Mouse (Mus musculus): ENCODE results near the gene Arhgef3.
A peak's percentile ranks its signal among the peaks of the same experiment; 100 is the strongest.

Arhgef3 gene

GRCm38 (mm10) chr14:27114362-27115274 lies at the start of gene Arhgef3:
Arhgef3 (plus strand) TSS chr14:27114899.
- DNase-seq (ENCODE audit: low read depth, low spot score) = peak; percentile 31

DNA sequence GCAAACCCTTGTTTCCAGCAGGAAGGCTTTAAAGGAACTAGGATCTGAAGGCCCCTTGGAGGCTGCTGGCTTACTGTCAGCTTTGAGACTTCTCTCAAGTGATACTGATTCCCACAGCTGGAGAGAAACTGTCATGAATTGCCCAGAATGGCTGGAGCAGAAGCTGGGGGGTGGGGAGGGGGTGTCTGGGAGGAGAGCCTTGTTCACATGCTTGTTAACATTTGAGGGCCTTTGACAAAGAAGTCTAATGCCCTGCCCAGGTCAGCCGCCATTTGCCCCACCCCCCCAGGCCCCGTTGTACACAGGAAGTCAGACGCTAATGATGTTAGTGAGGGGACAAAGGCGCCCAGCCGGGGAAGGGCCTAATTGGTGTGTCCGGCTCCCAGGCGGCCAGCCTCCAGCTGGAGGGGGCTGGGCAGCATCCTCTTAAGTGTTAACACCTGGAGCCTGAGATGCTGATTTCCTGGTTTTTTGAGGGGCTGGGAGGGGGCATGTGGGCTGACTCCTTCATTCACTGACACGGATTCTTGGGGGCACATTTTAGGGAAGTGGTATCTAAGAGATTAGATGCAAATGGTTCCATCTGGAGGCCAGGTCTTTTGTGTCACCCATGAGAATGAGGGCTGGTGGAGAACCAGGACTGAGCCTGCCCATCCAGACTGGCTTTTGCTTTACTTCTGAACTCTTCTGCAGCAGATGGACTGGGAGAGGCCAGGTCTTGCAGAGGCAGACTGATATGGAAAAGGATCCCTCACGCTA lies 48.3 kb upstream of the Arhgef3 start:
- DNase-seq (ENCODE audit: low read depth, low spot score) = no peak

- no peak for DNase-seq (ENCODE audit: low read depth, low spot score)
These were observed 46.8 kb upstream of the Arhgef3 start for GRCm38 (mm10) chr14:27067866-27068271.

- no peak for DNase-seq (ENCODE audit: low read depth, low spot score)
These were observed 45.1 kb upstream of the Arhgef3 start for GRCm38 (mm10) chr14:27069434-27070097.

DNA sequence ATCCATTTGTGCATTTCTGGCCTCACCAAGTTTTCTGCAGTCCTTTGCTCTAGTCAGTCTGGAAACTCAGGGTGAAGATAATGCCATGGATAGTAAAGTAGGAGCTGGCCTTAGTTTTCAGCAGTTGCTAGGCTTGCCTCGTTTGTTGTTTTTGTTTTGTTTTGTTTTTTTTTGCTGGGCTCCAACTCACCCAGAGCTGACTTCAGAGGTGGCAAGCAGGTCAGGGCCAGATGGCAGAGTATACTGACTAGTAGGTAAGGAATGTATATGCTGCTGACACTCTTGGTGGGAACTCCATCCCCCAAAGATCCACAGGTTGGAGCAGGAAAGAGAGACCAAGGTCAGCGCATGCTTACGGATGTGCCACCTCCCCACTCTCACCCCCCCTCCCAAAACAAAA lies 44.6 kb upstream of the Arhgef3 start:
- DNase-seq (ENCODE audit: low read depth, low spot score) = no peak

DNA sequence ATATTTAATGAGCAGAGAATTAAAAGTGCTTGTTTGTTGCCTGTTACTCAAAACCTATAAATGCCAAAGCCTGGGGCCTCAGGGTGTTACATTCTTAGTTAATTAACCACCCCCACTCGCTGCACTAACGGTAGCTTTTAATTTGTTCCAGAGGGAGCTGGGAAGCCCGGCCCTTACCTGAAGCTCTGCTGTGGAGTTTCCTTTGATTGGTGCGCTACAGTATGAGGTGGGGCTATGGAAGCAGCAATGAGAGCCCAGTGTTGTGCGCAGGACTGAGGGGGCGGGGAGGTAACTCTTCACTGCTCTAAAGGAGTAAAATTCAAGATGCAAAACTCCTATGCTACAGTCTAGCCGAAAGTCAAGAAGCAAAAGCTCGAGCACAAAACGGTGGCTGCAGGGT lies 43.9 kb upstream of the Arhgef3 start:
- no peak for DNase-seq (ENCODE audit: low read depth, low spot score)

- no peak for DNase-seq (ENCODE audit: low read depth, low spot score)
These were observed 42.7 kb upstream of the Arhgef3 start for GRCm38 (mm10) chr14:27071985-27072384.

- no peak for DNase-seq (ENCODE audit: low read depth, low spot score)
These were observed 39.6 kb upstream of the Arhgef3 start for GRCm38 (mm10) chr14:27075084-27075483.

- no peak for DNase-seq (ENCODE audit: low read depth, low spot score)
These were observed 38.7 kb upstream of the Arhgef3 start for GRCm38 (mm10) chr14:27075909-27076521.

- no peak for DNase-seq (ENCODE audit: low read depth, low spot score)
These were observed 38.2 kb upstream of the Arhgef3 start for GRCm38 (mm10) chr14:27076522-27076920.

GRCm38 (mm10) chr14:27081536-27082275 lies 33.0 kb upstream of the Arhgef3 start:
- no peak for DNase-seq (ENCODE audit: low read depth, low spot score)

DNA sequence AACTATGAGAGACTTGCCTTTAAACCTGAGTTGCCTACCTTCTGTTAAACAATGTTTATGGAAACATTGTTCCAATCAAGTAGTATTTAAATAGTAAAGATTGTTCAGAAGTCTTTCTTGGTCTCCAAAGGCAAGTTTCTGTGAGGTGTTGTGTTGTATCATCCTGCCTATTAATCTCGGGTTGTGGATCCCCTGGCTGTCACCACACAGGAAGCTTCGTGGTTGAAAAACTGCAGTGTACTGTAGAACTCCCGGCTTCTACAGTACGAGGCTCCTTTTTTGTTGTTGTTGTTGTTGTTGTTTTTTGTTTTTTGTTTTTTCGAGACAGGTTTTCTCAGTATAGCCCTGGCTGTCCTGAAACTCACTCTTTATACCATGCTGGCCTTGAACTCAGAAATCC lies 29.2 kb upstream of the Arhgef3 start:
- no peak for DNase-seq (ENCODE audit: low read depth, low spot score)

- no peak for DNase-seq (ENCODE audit: low read depth, low spot score)
These were observed 28.7 kb upstream of the Arhgef3 start for GRCm38 (mm10) chr14:27085999-27086398.

DNA sequence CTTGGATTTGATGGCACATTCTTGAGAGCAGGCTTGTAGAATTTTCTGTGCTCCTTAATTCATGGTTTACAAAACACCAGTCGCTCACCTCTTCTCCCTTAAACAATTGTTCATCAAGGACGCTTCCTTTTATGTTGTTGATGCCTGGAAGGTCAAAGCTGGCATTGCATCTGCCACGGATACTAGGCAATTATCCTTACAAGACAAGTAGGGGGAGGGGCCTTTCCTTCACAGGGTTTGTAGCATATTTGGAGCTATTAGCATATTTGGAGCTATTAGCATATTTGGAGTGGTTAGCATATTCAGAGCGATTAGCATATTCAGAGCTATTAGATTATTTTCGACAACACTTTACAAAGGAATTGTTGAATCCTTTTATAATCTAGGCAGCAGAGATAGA lies 20.5 kb upstream of the Arhgef3 start:
- no peak for DNase-seq (ENCODE audit: low read depth, low spot score)

GRCm38 (mm10) chr14:27096133-27096532 lies 18.6 kb upstream of the Arhgef3 start:
- no peak for DNase-seq (ENCODE audit: low read depth, low spot score)

GRCm38 (mm10) chr14:27096779-27097178 lies 17.9 kb upstream of the Arhgef3 start:
- DNase-seq (ENCODE audit: low read depth, low spot score) = peak; percentile 72

DNA sequence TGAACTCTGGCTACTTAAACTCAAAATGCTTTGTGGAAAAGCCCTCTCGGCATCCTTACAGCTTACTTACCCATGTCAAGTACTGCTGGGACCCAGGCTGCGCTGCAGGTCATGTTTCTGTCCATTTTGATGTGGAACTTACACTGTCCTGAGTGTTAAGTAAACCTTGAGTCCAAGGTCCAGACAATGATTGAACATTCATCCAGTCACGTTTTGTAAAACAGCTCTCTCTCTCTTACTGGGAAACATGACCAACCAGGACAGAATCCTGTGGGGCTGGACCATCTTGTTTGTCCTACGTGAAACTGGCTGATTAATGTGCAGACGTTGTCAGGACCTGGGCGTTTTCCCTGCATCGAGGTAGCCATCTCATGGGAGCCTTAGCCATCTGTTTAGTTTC lies 13.0 kb upstream of the Arhgef3 start:
- no peak for DNase-seq (ENCODE audit: low read depth, low spot score)

- no peak for DNase-seq (ENCODE audit: low read depth, low spot score)
These were observed 12.0 kb upstream of the Arhgef3 start for GRCm38 (mm10) chr14:27102720-27103119.

GRCm38 (mm10) chr14:27105731-27106457 lies 8.8 kb upstream of the Arhgef3 start:
- DNase-seq (ENCODE audit: low read depth, low spot score) = no peak

GRCm38 (mm10) chr14:27108748-27109504 lies 5.8 kb upstream of the Arhgef3 start:
- DNase-seq (ENCODE audit: low read depth, low spot score) = no peak
